Mouse (Mus musculus): ENCODE data around the gene 4930470P17Rik.
"Not testable (repeated sequence)": the region's sequence is repeated elsewhere in the genome, so short reads cannot be mapped to it uniquely, and the experiment has no call there.

4930470P17Rik gene

GRCm38 (mm10) chr2:170601917-170602316 is at the start of gene 4930470P17Rik:
Gene 4930470P17Rik, minus strand, starts transcription at chr2:170602017.
- DNase-seq (ENCODE audit: low read depth) = no peak

GRCm38 (mm10) chr2:170651483-170651882 is 49.7 kb upstream of the 4930470P17Rik start:
- DNase-seq (ENCODE audit: low read depth) = no peak

DNA sequence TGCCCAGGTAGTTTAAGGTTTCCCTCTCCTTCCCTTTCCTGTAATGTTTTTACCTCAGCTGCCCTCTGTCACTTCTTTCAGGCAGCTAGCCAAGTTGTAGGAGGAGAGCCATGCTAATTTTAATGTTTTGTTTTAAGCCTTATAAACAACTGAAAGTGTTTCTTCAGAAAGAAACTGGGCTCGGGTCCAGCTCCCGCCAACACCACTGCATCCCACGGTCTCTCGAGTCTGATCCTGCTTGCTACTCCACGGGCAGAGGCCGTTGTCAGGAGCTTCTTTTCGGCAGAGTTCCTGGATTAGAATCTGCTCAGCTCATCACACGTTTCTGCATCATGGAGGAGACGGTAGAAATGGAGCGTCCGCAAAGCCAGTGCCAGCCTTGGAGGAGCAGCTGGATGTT is 46.7 kb upstream of the 4930470P17Rik start:
- no peak for DNase-seq (ENCODE audit: low read depth)

DNA sequence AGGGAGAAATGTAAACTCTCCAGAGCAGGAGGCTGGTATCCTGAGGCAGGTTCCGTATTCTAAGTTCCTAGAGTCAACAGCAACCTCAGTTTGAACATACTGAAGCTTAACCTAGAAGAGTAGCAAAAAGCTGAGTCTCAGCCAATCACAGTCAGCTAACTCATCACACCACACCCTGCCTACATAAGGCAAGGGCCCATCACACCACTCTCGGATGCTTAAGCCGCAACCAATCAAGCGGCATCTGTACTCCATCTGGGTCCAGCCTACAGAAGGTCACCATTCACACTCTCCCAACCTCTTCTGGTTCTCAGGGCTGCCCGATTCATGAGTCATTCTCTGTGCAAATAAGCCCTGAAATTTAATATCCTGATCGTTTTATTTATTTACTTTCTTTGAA is 44.4 kb upstream of the 4930470P17Rik start:
- no peak for DNase-seq (ENCODE audit: low read depth)

GRCm38 (mm10) chr2:170642338-170642806 is 40.6 kb upstream of the 4930470P17Rik start:
- DNase-seq (ENCODE audit: low read depth) = no peak

GRCm38 (mm10) chr2:170640281-170640680 is 38.5 kb upstream of the 4930470P17Rik start:
- no peak for DNase-seq (ENCODE audit: low read depth)

DNA sequence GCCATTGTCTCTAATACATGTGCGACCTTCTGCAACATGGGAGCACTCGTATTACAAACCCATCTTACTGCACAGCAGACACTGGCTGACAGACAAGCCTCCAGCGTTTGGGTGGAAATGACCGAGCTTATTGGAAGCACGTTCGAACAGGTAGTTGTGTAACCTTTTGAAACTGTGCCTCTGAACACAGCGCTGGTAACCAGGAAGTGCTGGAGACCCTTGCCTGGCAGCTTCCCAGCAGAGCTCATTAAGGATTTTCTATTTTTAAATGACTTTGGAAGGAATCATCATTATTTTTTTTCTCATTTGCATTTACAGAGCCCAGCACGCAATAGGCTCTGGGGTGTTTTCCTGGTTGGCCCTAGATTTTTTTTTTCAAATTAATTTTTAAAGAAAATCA is 36.9 kb upstream of the 4930470P17Rik start:
- no peak for DNase-seq (ENCODE audit: low read depth)

DNA sequence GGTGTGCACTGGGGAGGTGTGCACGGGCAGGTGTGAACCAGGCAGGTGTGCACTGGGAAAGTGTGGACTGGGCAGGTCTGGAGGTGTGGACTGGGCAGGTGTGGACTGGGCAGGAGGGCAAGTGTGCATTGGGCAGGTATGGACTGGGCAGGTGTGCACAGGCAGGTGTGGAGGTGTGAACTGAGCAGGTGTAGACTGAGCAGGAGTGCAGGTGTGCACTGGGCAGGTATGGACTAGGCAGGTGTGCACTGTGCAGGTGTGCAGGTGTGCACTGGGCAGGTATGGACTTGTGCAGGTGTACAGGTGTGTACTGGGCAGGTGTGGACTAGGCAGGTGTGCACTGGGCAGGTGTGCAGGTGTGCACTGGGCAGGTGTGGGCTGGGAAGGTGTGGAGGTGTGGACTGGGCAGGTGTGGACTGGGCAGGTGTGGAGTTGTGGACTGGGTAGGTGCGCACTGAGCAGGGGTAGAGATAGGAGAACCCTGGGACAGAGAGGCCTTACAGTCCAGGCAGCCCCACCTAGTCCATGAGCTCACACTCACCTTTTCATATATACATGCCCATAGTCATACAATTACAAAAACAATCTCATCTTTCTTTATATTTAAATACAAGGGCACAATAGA is 31.3 kb upstream of the 4930470P17Rik start:
- DNase-seq (ENCODE audit: low read depth) = no peak

- DNase-seq (ENCODE audit: low read depth) = no peak
These were observed 30.6 kb upstream of the 4930470P17Rik start for GRCm38 (mm10) chr2:170632386-170632785.

DNA sequence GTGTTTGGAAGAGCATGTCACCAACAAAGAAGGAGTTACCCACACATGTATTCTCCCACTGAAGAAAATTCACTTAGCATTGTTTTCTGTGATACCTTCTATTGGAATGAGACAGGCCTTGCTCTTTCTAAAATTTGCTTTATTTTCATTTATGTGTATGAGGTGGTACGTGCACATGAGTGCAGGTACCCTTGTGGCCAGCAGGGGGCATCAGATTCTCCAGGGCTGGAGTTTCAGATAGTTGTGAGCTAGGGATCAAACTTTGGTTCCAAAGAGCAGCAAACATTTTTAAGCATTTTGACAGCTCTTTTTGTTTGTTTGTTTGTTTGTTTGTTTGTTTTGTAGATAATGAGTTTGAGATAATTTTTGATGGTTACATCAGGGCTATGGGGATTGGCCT is 29.6 kb upstream of the 4930470P17Rik start:
- DNase-seq (ENCODE audit: low read depth) = no peak

DNA sequence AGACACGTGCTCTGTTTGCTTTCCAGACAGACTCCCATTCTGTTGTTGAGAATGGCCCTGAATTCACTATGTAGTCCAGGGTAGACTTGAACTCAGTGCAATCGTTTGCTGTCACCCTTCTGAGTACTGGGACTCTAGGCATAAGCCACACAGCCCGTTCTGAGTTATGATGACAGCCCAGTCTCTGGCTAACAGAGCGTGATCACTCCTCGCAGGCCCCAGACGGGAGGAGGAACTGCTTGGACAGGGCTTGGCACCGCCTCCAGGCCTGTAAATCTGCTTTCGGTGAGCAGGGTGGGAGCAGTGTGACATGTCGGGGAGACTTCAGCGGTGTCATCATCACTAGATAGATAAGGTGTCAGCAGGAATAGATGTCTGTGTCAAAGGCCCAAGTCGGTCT is 28.7 kb upstream of the 4930470P17Rik start:
- DNase-seq (ENCODE audit: low read depth) = no peak

GRCm38 (mm10) chr2:170627991-170628390 is 26.2 kb upstream of the 4930470P17Rik start:
- DNase-seq (ENCODE audit: low read depth) = not testable (repeated sequence)

DNA sequence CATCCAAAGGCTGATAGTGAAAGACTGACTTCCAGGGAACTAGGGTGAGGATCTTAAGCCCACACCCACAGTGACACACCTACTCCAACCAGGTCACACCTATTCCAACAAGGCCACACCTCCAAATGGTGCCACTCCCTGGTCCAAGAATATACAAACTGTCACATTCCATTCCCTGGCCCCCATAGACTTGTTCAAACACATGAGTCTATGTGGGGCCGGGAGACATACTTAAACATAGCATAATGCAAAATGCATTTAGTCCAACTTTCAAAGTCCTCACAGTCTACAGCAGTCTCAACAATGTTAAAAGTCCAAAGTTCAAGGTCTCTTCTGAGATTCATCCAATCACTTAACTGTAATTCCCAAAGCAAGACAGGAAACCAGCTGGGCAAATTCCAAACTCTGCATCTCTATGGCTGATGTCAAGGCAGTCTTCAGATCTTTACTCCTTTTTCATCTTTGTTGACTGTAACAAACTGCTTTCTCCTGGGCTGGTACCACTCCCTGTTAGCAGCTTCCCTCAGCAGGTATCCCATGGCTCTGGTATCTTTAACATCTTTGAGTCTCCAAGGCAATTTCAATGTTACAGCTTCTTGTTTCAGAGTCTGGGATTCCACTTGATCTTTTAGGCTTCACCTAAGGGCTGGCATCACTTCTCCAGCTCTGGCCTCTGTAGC is 22.5 kb upstream of the 4930470P17Rik start:
- DNase-seq (ENCODE audit: low read depth) = not testable (repeated sequence)

DNA sequence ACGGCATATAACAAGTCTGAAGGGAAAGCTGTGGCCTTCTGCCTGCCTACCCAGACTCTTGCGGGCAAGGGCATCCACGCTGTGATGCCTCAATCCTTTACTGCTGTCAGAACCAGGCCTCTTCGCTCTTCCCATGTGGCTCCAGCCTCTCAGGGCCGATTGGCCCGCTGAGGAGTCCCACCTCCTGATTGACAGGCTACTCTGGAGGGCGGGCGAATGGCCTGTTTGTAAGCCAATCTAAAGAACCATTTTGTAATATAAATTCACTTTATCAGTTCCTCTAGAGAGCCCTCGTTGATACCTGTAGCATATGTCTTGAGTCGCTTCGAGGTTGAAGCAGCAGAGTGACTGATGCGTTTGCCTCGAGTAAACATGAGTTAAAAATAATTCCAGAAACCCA is 21.2 kb upstream of the 4930470P17Rik start:
- no peak for DNase-seq (ENCODE audit: low read depth)

DNA sequence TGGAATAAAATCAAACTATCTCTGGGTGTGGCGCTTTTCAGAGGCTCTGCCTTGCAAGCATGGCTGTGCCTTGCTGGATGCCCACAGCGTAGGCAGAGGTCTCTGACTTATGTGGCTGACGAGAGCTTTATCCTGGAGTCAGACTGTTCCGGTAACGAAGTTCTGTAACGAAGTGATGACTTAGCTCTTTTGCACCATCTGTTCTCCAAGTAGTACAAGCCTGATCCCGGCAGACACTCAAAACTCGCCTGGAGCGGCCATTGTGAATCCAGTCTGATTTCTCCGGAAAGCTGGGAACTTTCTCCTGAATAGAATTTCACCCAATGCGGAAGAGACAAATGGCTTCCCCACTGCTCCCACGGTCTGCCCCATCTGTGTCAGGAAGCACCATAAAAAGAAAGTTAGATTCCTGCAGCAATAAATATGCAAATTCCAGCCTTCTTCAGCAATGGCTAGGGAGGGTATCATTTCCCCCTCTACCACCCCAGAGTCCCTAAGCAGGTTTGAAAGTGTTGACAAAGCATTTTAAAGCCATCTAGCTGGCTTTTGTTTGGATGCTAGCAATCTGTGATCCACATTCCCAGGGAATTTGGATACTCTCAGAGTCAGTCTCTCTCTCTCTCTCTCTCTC is 17.2 kb upstream of the 4930470P17Rik start:
- no peak for DNase-seq (ENCODE audit: low read depth)

- DNase-seq (ENCODE audit: low read depth) = not testable (repeated sequence)
These were observed 10.0 kb upstream of the 4930470P17Rik start for GRCm38 (mm10) chr2:170611794-170612193.

DNA sequence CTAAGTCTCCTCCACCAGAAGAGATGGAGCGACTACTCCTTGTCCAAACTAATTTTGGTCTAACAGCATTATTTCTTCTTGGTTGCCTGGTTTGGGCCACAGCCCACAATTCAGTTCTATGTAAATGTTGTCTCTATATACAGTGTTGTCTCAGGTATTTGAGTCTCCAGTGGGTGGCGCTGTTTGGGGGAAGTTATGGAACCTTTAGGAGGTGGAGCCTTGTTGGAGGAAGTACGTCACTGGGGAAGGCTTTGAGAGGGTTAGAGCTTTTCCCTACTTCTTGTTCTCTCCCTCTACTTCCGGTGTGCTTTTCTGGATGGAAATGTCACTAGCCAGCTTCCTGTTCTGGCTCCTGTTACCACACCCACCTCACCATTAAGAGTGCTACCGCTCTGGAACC is 646 bp downstream of the 4930470P17Rik start:
- DNase-seq (ENCODE audit: low read depth) = no peak

DNA sequence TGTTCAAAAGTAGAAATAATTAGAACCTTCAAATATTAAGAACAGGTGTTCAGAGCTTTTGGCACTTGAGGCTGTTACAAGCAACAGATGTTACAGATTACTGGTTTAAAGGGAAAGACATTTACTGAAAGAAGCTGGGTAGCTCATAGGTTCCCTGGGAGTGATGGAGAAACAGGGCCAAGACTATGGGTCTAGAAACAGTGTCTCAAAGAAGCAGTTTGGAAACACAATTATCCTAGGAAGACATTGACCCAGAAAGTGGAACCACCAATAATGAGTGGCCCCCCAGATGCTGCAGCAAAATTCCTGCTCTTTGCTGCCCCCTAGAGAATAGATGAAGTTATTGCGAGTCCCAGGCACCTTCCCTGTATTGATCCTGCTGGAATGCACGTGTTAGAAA is 4.2 kb downstream of the 4930470P17Rik start:
- no peak for DNase-seq (ENCODE audit: low read depth)

DNA sequence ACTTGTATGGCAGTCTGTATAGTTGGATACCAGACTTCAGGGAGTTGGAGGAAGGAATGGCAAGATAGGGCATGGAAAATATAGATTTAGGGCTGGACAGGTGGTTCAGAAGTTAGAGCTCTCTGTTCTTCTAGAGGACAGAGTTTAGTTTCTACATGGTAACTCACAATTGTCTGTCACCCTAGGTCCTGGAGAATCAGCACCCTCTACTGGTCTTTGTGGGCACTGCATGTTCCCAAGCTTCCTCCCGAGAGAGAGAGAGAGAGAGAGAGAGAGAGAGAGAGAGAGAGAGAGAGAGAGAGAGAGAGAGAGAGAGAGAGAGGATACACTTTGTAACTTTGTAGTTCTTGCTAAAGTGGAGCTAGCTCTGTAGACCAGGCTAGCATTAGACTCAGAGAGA is 5.1 kb downstream of the 4930470P17Rik start:
- peak; percentile 7 for DNase-seq (ENCODE audit: low read depth)

DNA sequence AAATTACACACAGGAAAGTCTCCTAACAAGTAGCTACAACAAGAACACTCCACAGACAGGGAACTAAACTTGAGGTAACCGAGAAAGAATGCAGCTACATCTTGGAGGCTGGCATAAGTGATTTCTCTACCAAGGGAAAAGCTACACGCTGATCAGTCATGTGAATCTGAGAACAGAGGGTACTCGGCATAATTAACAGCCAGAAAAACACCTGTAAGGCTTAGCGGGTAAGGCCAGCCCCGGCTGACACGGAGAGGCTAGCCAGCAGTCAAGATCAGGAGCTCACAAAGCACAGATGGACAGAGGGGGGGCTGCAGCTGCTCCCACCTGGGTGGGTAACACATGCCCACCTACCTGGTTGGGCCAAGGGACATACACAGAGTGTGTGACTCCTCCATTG is 9.7 kb downstream of the 4930470P17Rik start:
- no peak for DNase-seq (ENCODE audit: low read depth)

GRCm38 (mm10) chr2:170588369-170588900 is 13.4 kb downstream of the 4930470P17Rik start:
- no peak for DNase-seq (ENCODE audit: low read depth)

GRCm38 (mm10) chr2:170584678-170585077 is 17.1 kb downstream of the 4930470P17Rik start:
- no peak for DNase-seq (ENCODE audit: low read depth)

DNA sequence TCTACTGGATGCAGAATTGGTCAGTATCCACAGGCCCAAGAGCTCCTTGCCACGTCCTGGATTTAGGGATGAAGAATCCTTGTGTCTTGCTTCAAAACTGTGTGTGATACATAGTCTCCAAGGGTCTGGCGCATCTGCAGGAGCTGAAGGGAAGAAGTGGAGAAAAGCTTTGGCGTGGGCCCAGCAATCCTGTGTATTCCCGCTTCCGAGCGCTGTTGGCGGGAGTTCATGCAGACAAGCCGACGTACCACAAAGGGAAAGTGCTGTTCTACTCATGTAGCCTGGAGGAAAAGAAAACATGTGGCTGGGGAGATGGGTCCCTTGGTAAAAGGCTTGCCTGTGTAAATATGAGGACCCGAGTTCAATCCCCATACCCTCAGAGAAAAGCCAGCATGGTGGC is 22.3 kb downstream of the 4930470P17Rik start:
- DNase-seq (ENCODE audit: low read depth) = no peak

All from c-Kit-positive CD71-positive TER-119-negative erythroid progenitor cells, embryonic 14.5 days (primary cell).